Mouse (Mus musculus) thymus, adult 2 months (tissue): ENCODE measurements around the gene Dcaf10. TPM values are rescaled to one million over a fixed set of nuclear protein-coding genes. Genes with fewer than 3 reads are reported as not detected.
A peak's percentile ranks its signal among the peaks of the same experiment; 100 is the strongest.

Experiments used
- DNase-seq: peaks from one replicate; pipeline ENCODE4 v3.0.0; 2021
- H3K27ac ChIP-seq: fragments of 200-500 bp; 2 replicates; pipeline ENCODE4 v1.5.1; 2012; ENCODE audit warnings: low read length, control low read depth; ENCODE audit not compliant: control insufficient read depth, insufficient read depth
- H3K27me3 ChIP-seq: fragments of 200-500 bp; 2 replicates; pipeline ENCODE4 v1.6.1; 2012; ENCODE audit warnings: mild to moderate bottlenecking, low read length, moderate library complexity, mixed read lengths; ENCODE audit not compliant: control insufficient read depth, insufficient read depth
- H3K36me3 ChIP-seq: fragments of 200-500 bp; 2 replicates; pipeline ENCODE4 v1.6.1; 2012; ENCODE audit warnings: mild to moderate bottlenecking, low read length, moderate library complexity; ENCODE audit not compliant: control insufficient read depth, insufficient read depth
- H3K4me1 ChIP-seq: fragments of 200-500 bp; replicated peaks from 2 replicates; pipeline ENCODE4 v1.6.1; 2012; ENCODE audit warnings: low read length; ENCODE audit not compliant: control insufficient read depth, insufficient read depth
- H3K4me3 ChIP-seq: fragments of 200-500 bp; 2 replicates; pipeline ENCODE4 v1.5.1; 2012; ENCODE audit warnings: mild to moderate bottlenecking, low read length, control low read depth, moderate library complexity; ENCODE audit not compliant: control insufficient read depth, insufficient read depth
- CTCF ChIP-seq: fragments of 200-500 bp; IDR thresholded peaks from 2 replicates; pipeline ENCODE4 v1.5.1; 2012; ENCODE audit warnings: mild to moderate bottlenecking, control low read depth, low read length, moderate library complexity, borderline replicate concordance; ENCODE audit not compliant: control insufficient read depth, poor library complexity, insufficient read depth; ENCODE audit errors: extremely low read depth
- POLR2A ChIP-seq: fragments of 200-500 bp; IDR thresholded peaks from 2 replicates; pipeline ENCODE4 v1.6.1; 2012; ENCODE audit warnings: mild to moderate bottlenecking, low read length, control low read depth, moderate library complexity; ENCODE audit not compliant: control insufficient read depth, poor library complexity, insufficient read depth; ENCODE audit errors: extremely low read depth
- WGBS: fragments of 180-500 bp; shearing (Covaris S2); methylation state at CpG from one replicate; pipeline ENCODE4 v1.1.7; 2018; 5-methylcytosine and 5-hydroxymethylcytosine counted together
- polyA plus RNA-seq: library from polyadenylated mRNA; depleted of rRNA; stranded (reverse); fragments of >200 nt; gene quantifications from 2 replicates; pipeline ENCODE4 v1.2.3, GENCODE M21; 2012

Gene Dcaf10
- polyA plus RNA-seq, 1 experiment: 23.5 TPM

GRCm38 (mm10) chr4:45403499-45403878 lies 61.6 kb downstream of the Dcaf10 start:
- Histone ChIP-seq H3K36me3 (peaks cover 16% of the 10 kb centered on the region), H3K4me3 (no peak overlapping the region), H3K27me3 (no peaks in the 10 kb centered on the region), H3K27ac (no peak overlapping the region), H3K4me1 (peaks cover 12% of the 10 kb centered on the region)
- DNase-seq: no peak
- TF ChIP-seq POLR2A (no peak), CTCF (no peak)
- 29% methylated on average over 7 of the region's 7 CpGs for WGBS

GRCm38 (mm10) chr4:45404086-45404485 lies 62.2 kb downstream of the Dcaf10 start:
- no peak for DNase-seq
- TF ChIP-seq POLR2A: no peak
- no peak for TF ChIP-seq CTCF
- Histone ChIP-seq H3K27me3 (no peaks in the 10 kb centered on the region), H3K36me3 (peaks cover 10% of the 10 kb centered on the region), H3K27ac (no peak overlapping the region), H3K4me1 (peaks cover 12% of the 10 kb centered on the region), H3K4me3 (no peak overlapping the region)
- 96% methylated on average over 7 of the region's 7 CpGs for WGBS

- no peak overlapping the region for H3K27ac ChIP-seq
- H3K27me3 ChIP-seq: no peaks in the 10 kb centered on the region
- no peak for DNase-seq
- no peaks in the 10 kb centered on the region for H3K36me3 ChIP-seq
- WGBS: 81% methylated on average over 7 of the region's 7 CpGs
- no peak overlapping the region for H3K4me3 ChIP-seq
- TF ChIP-seq POLR2A (no peak), CTCF (no peak)
- peaks cover 12% of the 10 kb centered on the region for H3K4me1 ChIP-seq
Observed at GRCm38 (mm10) chr4:45405315-45405714, 63.4 kb downstream of the Dcaf10 start.

- Histone ChIP-seq H3K4me1 (peaks cover 12% of the 10 kb centered on the region), H3K27ac (no peak overlapping the region), H3K27me3 (no peaks in the 10 kb centered on the region), H3K4me3 (no peak overlapping the region), H3K36me3 (no peaks in the 10 kb centered on the region)
- DNase-seq: no peak
- 97% methylated on average over 7 of the region's 7 CpGs for WGBS
- TF ChIP-seq POLR2A: no peak
- no peak for TF ChIP-seq CTCF
Observed at GRCm38 (mm10) chr4:45406397-45406796, 64.5 kb downstream of the Dcaf10 start.

- TF ChIP-seq CTCF (no peak), POLR2A (no peak)
- Histone ChIP-seq H3K36me3 (no peaks in the 10 kb centered on the region), H3K4me1 (peaks cover 10% of the 10 kb centered on the region), H3K27ac (no peak overlapping the region), H3K4me3 (no peak overlapping the region), H3K27me3 (no peaks in the 10 kb centered on the region)
- DNase-seq: no peak
- 54% methylated on average over 5 of the region's 5 CpGs for WGBS
Observed at GRCm38 (mm10) chr4:45407001-45407702, 65.3 kb downstream of the Dcaf10 start.

GRCm38 (mm10) chr4:45407703-45408334 lies 65.9 kb downstream of the Dcaf10 start:
- TF ChIP-seq POLR2A (no peak), CTCF (no peak)
- Histone ChIP-seq H3K27me3 (no peaks in the 10 kb centered on the region), H3K27ac (peak overlapping the region; percentile 23; the same call in 1 of the 2 replicates), H3K4me1 (peaks cover 4% of the 10 kb centered on the region), H3K36me3 (no peaks in the 10 kb centered on the region), H3K4me3 (peak overlapping the region; percentile 80)
- DNase-seq: no peak
- WGBS: under 1% methylated on average over 19 of the region's 19 CpGs

- Histone ChIP-seq H3K4me3 (peak within 1 kb of the TSS; percentile 80), H3K27ac (peak within 1 kb of the TSS; percentile 95), H3K27me3 (no peaks in the 10 kb centered on the region), H3K4me1 (peaks cover 3% of the 10 kb centered on the region; the same call in 1 of the 2 replicates), H3K36me3 (no peaks in the 10 kb centered on the region)
- peak; percentile 30; the same call in 1 of the 2 replicates for TF ChIP-seq CTCF
- TF ChIP-seq POLR2A: peak; percentile 86
- under 1% methylated on average over 66 of the region's 67 CpGs for WGBS
- DNase-seq: peak; percentile 82
Observed at GRCm38 (mm10) chr4:45408427-45409132, 66.7 kb downstream of the Dcaf10 start, which contains the start of gene Slc25a51. Gene Slc25a51, minus strand, starts transcription at chr4:45408766.
